Mouse (Mus musculus): ENCODE measurements around the gene Pnpla7.

DNA sequence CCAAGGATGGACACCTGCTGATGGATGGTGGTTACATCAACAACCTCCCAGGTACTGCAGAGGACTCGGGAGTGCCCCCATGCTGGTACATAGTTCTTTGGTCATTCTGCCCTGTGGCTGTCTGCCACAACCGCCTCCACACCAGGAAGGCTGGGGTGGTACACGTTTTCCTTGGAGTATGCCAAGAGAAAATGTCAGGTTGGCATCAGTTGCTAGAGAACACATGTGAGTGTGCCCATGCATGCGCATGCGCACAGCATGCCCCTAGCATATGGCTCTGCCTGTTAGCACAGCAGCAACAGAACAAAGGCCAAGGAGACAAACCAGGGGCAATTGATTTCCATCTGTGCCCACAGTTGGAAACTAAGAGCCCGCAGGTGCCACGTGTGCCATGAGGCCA lies 75.1 kb downstream of the Pnpla7 start:
- TF ChIP-seq CTCF (IDR thresholded peaks at IDR 0.05; ENCODE audit: low read depth, low read length) (no peak), POLR2A (IDR thresholded peaks at IDR 0.05; ENCODE audit: extremely low read depth, insufficient read depth, low read length) (no peak)

Data from liver, adult 2 months (tissue).